Mouse (Mus musculus) kidney, postnatal 0 days (tissue): ENCODE measurements around the gene Stxbp2. TPM values are rescaled to one million over a fixed set of nuclear protein-coding genes. Genes with fewer than 3 reads are reported as not detected.

Experiments used
- ATAC-seq: fragments of 200-750 bp; cut with Nextera tagmentation; replicated peaks from 2 replicates; pipeline ENCODE4 v1.8.0; 2017; ENCODE audit warnings: low read depth, moderate number of reproducible peaks, moderate TSS enrichment, moderate library complexity; ENCODE audit not compliant: low FRiP score
- DNase-seq: peaks from one replicate; pipeline ENCODE4 v3.0.0-alpha.2; 2016; ENCODE audit warnings: low spot score
- H3K27ac ChIP-seq: fragments of 300-500 bp; sonication (generic); 2 replicates; pipeline ENCODE4 v1.5.1; 2014; ENCODE audit warnings: mild to moderate bottlenecking
- H3K27me3 ChIP-seq: fragments of 300-500 bp; sonication (generic); 2 replicates; pipeline ENCODE4 v1.6.1; 2014; ENCODE audit warnings: low read length, mixed read lengths; ENCODE audit not compliant: insufficient read depth
- H3K36me3 ChIP-seq: fragments of 300-500 bp; sonication (generic); 2 replicates; pipeline ENCODE4 v1.6.1; 2014; ENCODE audit warnings: low read length, mixed read lengths; ENCODE audit not compliant: insufficient read depth
- H3K4me1 ChIP-seq: fragments of 300-500 bp; sonication (generic); replicated peaks from 2 replicates; pipeline ENCODE4 v1.6.1; 2014; ENCODE audit warnings: antibody characterized with exemption, low read length, mixed read lengths; ENCODE audit not compliant: insufficient read depth
- H3K4me2 ChIP-seq: fragments of 300-500 bp; sonication (generic); 2 replicates; pipeline ENCODE4 v1.6.1; 2014; ENCODE audit warnings: mild to moderate bottlenecking, low read length, moderate library complexity, mixed read lengths
- H3K4me3 ChIP-seq: fragments of 300-500 bp; sonication (generic); replicated peaks from 2 replicates; pipeline ENCODE4 v1.5.1; 2014; ENCODE audit warnings: low read depth, low read length
- H3K9ac ChIP-seq: fragments of 300-500 bp; sonication (generic); 2 replicates; pipeline ENCODE4 v1.6.1; 2014; ENCODE audit warnings: low read depth, low read length
- H3K9me3 ChIP-seq: fragments of 300-500 bp; sonication (generic); replicated peaks from 2 replicates; pipeline ENCODE4 v1.6.1; 2016; ENCODE audit warnings: low read length, inconsistent platforms, mixed read lengths
- CTCF ChIP-seq: IDR thresholded peaks from 2 replicates; pipeline ENCODE4 v1.5.1; 2016; ENCODE audit warnings: antibody characterized with exemption, low read depth, mild to moderate bottlenecking, moderate library complexity
- WGBS: fragments of 180-500 bp; shearing (Covaris S2); extraction: QIAGEN DNeasy Blood & Tissue Kit; methylation state at CpG from one replicate; pipeline ENCODE4 v1.1.7; 2014; 5-methylcytosine and 5-hydroxymethylcytosine counted together
- polyA plus RNA-seq: library from polyadenylated mRNA; unstranded; fragments of >200 nt; fragmentation: Nextera tagmentation; extraction: Ambion mirVana; gene quantifications from 2 replicates; pipeline ENCODE4 v1.2.1, GENCODE M21; 2015

The Stxbp2 gene
- polyA plus RNA-seq, 1 experiment from 2014 or later = 88.6 TPM

DNA sequence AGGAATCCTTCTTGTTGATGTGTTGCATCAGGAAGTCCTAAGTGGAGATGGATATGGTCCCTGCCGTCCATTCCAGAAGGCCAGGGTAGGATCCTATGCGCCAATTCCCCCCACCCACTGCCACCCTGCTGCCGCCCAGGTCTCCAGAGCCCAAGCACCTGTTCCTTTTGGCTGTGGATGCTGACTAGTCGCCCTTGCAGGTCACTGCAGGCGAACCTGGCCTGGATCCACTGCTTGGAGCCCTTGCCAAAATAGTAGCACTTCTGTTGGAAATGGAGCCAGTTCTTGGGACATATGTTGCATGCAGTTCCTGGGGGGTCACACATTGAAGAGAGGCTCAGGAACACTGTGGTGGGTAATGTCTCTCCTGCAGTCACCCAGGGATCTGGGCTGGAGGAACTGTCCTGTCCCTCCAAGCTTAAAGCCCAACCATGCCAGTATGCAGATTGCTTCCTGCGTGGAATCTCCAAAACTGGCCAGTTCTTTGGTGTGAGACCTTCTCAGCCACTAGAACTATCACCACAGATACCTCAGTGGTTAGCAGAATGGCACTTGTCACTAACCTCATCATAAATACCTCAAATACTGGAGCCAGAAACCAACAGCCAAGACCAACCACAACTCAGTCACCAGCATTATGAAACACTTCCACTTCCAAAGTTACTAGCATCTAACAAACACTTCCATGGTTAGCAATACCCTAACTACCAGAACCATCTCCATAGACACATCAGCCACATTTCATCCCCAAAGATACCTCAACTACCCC, 52.8 kb downstream of the Stxbp2 start:
- Histone ChIP-seq H3K4me2 (no peak overlapping the region), H3K36me3 (peaks cover 20% of the 10 kb centered on the region), H3K27me3 (no peaks in the 10 kb centered on the region), H3K27ac (no peak overlapping the region), H3K4me3 (no peak overlapping the region), H3K9me3 (no peaks in the 10 kb centered on the region), H3K4me1 (no peaks in the 10 kb centered on the region), H3K9ac (no peak overlapping the region)
- no peak for DNase-seq
- no peak for TF ChIP-seq CTCF
- no peak for ATAC-seq
- WGBS = 70% methylated on average over 6 of the region's 6 CpGs

DNA sequence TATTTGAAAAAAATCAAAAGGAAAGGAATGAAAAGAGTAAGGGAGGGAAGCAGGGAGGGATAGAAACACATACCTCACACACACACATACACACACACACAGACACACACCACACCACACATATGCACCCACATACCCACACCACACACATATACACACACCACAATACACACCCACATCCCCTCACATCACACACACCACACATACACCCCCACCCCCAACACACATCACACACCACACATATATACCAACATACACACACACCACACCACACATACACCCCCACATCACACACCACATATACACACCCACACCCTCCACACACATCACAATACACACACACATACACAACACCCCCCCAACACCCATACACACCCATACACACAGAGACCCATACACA, 53.8 kb downstream of the Stxbp2 start:
- H3K4me1 ChIP-seq = no peaks in the 10 kb centered on the region
- no peak overlapping the region for H3K9ac ChIP-seq
- TF ChIP-seq CTCF = no peak
- DNase-seq (no peak), ATAC-seq (no peak)
- H3K4me2 ChIP-seq = no peak overlapping the region
- no peak overlapping the region for H3K27ac ChIP-seq
- H3K9me3 ChIP-seq = no peaks in the 10 kb centered on the region
- H3K27me3 ChIP-seq = no peaks in the 10 kb centered on the region
- H3K4me3 ChIP-seq = no peak overlapping the region
- H3K36me3 ChIP-seq = peaks cover 12% of the 10 kb centered on the region

DNA sequence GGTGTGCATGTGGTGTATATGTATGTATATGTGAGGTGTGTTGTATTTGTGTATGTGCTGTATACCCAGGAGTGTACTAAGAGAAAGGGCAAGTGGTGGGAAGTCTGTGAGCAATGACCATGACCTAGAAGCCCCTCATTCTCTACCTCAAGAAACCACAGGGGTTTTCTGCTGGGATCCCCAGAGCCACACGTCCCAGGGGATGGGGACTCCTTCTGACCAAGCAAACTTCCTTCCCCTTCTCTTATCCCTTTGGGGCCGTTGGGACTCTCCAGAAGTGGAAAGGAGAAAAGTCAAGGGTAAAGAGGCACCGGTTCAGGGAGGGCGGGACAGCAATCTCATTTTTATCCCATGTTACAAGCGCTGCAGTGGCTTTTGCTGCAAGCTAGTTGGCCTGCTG, 54.7 kb downstream of the Stxbp2 start:
- no peak for DNase-seq
- Histone ChIP-seq H3K27ac (no peak overlapping the region), H3K4me3 (no peak overlapping the region), H3K27me3 (no peaks in the 10 kb centered on the region), H3K9ac (no peak overlapping the region), H3K36me3 (peaks cover 4% of the 10 kb centered on the region; the same call in 1 of the 2 replicates), H3K4me1 (no peaks in the 10 kb centered on the region), H3K9me3 (no peaks in the 10 kb centered on the region), H3K4me2 (no peak overlapping the region)
- no peak for TF ChIP-seq CTCF
- ATAC-seq = no peak
- 61% methylated on average over 5 of the region's 5 CpGs for WGBS

DNA sequence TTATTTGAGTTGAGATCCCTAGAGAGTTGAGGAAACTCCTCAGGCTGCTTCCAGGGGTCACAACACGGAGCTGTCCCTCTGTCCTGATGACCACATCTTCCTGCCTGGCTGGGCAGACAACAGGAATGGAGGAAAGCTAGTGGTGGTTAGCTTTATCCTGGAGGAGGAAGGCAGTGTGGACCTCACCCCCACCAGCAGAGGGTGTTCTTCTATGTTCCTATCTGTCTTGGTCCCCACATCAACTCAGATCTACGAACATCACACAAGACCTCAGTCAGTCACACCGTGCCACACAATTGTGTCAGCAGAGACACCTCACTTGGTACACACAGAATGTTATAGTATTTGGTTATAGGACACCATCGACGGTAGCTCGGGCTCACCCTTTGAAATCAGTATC, 56.8 kb downstream of the Stxbp2 start:
- no peak overlapping the region for H3K27ac ChIP-seq
- DNase-seq = no peak
- no peaks in the 10 kb centered on the region for H3K27me3 ChIP-seq
- no peaks in the 10 kb centered on the region for H3K9me3 ChIP-seq
- ATAC-seq = no peak
- no peak for TF ChIP-seq CTCF
- WGBS = 79% methylated on average over 6 of the region's 6 CpGs
- H3K9ac ChIP-seq = no peak overlapping the region
- H3K4me2 ChIP-seq = no peak overlapping the region
- H3K4me3 ChIP-seq = no peak overlapping the region
- H3K36me3 ChIP-seq = no peaks in the 10 kb centered on the region
- no peaks in the 10 kb centered on the region for H3K4me1 ChIP-seq

DNA sequence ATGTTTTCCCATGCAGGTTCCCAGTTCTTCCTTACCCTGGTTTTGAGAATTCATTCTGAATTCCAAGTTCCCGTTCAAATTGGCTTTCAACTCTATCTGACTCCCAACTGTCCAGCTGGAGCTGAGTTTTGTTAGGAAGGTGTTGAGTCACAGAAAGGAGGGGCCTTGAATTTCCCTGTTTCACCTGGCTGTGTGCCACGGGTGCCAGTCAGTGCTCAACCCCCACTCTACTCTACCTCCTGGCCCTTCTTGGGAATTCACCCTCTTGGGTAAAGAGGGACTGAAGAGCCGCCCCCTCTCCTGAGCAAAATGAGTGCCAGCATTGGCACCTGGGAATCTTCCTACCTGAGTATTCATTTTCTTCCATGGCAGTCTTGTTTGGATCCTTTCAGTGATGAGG, 60.0 kb downstream of the Stxbp2 start:
- no peak overlapping the region for H3K4me3 ChIP-seq
- no peaks in the 10 kb centered on the region for H3K36me3 ChIP-seq
- H3K4me2 ChIP-seq = no peak overlapping the region
- no peak overlapping the region for H3K27ac ChIP-seq
- no peak overlapping the region for H3K9ac ChIP-seq
- no peak for TF ChIP-seq CTCF
- ATAC-seq = no peak
- 81% methylated on average over 3 of the region's 3 CpGs for WGBS
- no peak for DNase-seq
- no peaks in the 10 kb centered on the region for H3K9me3 ChIP-seq
- no peaks in the 10 kb centered on the region for H3K4me1 ChIP-seq
- no peaks in the 10 kb centered on the region for H3K27me3 ChIP-seq

Other genes starting within 250 kb of the Stxbp2 start
- gene Arhgef18, start 237.9 kb upstream of the Stxbp2 start, polyA plus RNA-seq = 9.6 and 10.6 TPM in 2 replicates
- gene Pex11g, start 163.3 kb upstream of the Stxbp2 start, polyA plus RNA-seq = 8.1 and 8.8 TPM in 2 replicates
- 0.16 TPM in 1 of 2 replicates, not detected in the other for gene Tex45, start 160.1 kb upstream of the Stxbp2 start, polyA plus RNA-seq
- gene Zfp358, start 137.8 kb upstream of the Stxbp2 start, polyA plus RNA-seq = 42.1 and 45.0 TPM in 2 replicates
- 46.9 and 54.6 TPM in 2 replicates for gene Mcoln1, start 130.5 kb upstream of the Stxbp2 start, polyA plus RNA-seq
- gene Pnpla6, start 115.6 kb upstream of the Stxbp2 start, polyA plus RNA-seq = 24.3 and 26.4 TPM in 2 replicates
- 4.4 and 5.2 TPM in 2 replicates for gene C330021F23Rik, start 63.0 kb upstream of the Stxbp2 start, polyA plus RNA-seq
- 9.7 and 11.6 TPM in 2 replicates for gene Camsap3, start 43.7 kb upstream of the Stxbp2 start, polyA plus RNA-seq
- gene Xab2, start 9.6 kb upstream of the Stxbp2 start, polyA plus RNA-seq = 44.4 and 48.4 TPM in 2 replicates
- gene Pet100, start 9.4 kb upstream of the Stxbp2 start, polyA plus RNA-seq = 132 and 151 TPM in 2 replicates
- 0.42 TPM in 1 of 2 replicates, not detected in the other for gene Pcp2, start 5.4 kb upstream of the Stxbp2 start, polyA plus RNA-seq
- 0.27 and 0.58 TPM in 2 replicates for gene Retn, start 24.8 kb downstream of the Stxbp2 start, polyA plus RNA-seq
- gene Mcemp1, start 34.8 kb downstream of the Stxbp2 start, polyA plus RNA-seq = 0.47 and 0.54 TPM in 2 replicates
- 8.3 and 8.9 TPM in 2 replicates for gene Fcor, start 41.4 kb downstream of the Stxbp2 start, polyA plus RNA-seq
- gene Trappc5, start 45.3 kb downstream of the Stxbp2 start, polyA plus RNA-seq = 32.1 and 32.9 TPM in 2 replicates
- gene Fcer2a, start 63.2 kb downstream of the Stxbp2 start, polyA plus RNA-seq = 0.08 TPM in 1 of 2 replicates, not detected in the other
- 0.18 and 0.34 TPM in 2 replicates for gene Clec4g, start 89.7 kb downstream of the Stxbp2 start, polyA plus RNA-seq
- 0.08 and 0.10 TPM in 2 replicates for gene Cd209a, start 118.0 kb downstream of the Stxbp2 start, polyA plus RNA-seq
- not detected in 2 replicates for gene Cd209e, start 223.4 kb downstream of the Stxbp2 start, polyA plus RNA-seq
- not detected in 2 replicates for gene Cd209d, start 247.6 kb downstream of the Stxbp2 start, polyA plus RNA-seq